Mouse (Mus musculus): ENCODE measurements at regions not wholly inside any gene's neighbourhood (a gene's known extent, or its start where the extent isn't known, plus 50 kb on each side); places are given as distances from the start of the nearest gene placed in this dataset.

DNA sequence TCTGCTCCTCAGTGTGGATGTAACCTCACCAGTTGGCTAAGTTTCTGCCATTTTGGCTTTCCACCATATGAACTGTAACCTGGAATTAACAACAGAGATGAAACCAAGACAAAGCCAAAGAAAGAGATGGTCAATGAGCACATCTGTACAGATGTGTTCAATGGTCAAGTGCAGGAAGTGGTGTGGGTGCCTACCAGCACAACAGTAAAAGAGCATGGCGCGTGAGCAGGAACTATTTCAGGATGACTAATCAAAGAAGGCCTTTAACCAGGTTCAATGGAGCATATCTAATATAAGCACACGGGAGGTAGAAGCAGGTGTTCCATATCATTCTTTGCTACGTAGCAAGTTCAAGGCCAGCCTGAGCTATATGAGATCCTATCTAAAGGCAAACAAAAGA is 140.0 kb downstream of the Gipc2 start:
- H3K9me3 ChIP-seq (ENCODE audit: low read length): no peaks in the 10 kb centered on the region
- no peak overlapping the region for H3K4me2 ChIP-seq (ENCODE audit: low read depth, low read length)
- 80% methylated on average over 4 of the region's 4 CpGs for WGBS (ENCODE audit: insufficient replicate concordance)
- H3K4me3 ChIP-seq (ENCODE audit: low read depth, low read length): no peak overlapping the region
- no peak for DNase-seq
- TF ChIP-seq EP300 (IDR thresholded peaks at IDR 0.05; ENCODE audit: low read depth): no peak
- TF ChIP-seq CTCF (IDR thresholded peaks at IDR 0.05; ENCODE audit: low read depth): no peak
- no peak for ATAC-seq
- no peak overlapping the region for H3K27ac ChIP-seq (ENCODE audit: low read depth)
- no peak overlapping the region for H3K9ac ChIP-seq (replicated peaks)
- H3K4me1 ChIP-seq (ENCODE audit: insufficient read depth): no peaks in the 10 kb centered on the region
- no peaks in the 10 kb centered on the region for H3K36me3 ChIP-seq (replicated peaks; ENCODE audit: insufficient read depth, low read length)
- H3K27me3 ChIP-seq (ENCODE audit: insufficient read depth, low read length): no peaks in the 10 kb centered on the region

DNA sequence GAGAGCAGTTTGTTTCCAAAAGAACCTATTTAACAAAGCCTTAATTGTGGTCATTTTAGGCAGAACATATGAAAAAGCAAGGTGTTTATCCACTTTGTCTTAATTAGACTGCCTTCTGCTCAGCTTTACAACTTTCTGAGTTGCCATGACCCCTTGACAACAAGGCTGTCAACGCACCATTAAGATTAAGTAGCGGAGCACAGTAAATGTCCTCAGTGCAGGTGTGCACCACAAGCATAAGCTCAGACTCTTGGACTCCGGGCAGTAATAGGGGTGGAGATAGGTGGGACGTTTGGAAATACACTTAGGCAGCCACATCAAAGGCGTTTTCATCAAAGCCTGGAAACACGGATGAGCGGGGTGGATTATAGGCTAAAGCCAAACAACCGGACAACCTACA is 140.9 kb downstream of the Gipc2 start:
- Histone ChIP-seq H3K4me3 (ENCODE audit: low read depth, low read length) (no peak overlapping the region), H3K27me3 (ENCODE audit: insufficient read depth, low read length) (no peaks in the 10 kb centered on the region), H3K4me1 (ENCODE audit: insufficient read depth) (no peaks in the 10 kb centered on the region), H3K36me3 (replicated peaks; ENCODE audit: insufficient read depth, low read length) (no peaks in the 10 kb centered on the region), H3K9me3 (ENCODE audit: low read length) (no peaks in the 10 kb centered on the region), H3K4me2 (ENCODE audit: low read depth, low read length) (no peak overlapping the region), H3K27ac (ENCODE audit: low read depth) (no peak overlapping the region), H3K9ac (replicated peaks) (no peak overlapping the region)
- DNase-seq: no peak
- ATAC-seq: no peak
- TF ChIP-seq CTCF (IDR thresholded peaks at IDR 0.05; ENCODE audit: low read depth) (no peak), EP300 (IDR thresholded peaks at IDR 0.05; ENCODE audit: low read depth) (no peak)
- 82% methylated on average over 8 of the region's 8 CpGs for WGBS (ENCODE audit: insufficient replicate concordance)

DNA sequence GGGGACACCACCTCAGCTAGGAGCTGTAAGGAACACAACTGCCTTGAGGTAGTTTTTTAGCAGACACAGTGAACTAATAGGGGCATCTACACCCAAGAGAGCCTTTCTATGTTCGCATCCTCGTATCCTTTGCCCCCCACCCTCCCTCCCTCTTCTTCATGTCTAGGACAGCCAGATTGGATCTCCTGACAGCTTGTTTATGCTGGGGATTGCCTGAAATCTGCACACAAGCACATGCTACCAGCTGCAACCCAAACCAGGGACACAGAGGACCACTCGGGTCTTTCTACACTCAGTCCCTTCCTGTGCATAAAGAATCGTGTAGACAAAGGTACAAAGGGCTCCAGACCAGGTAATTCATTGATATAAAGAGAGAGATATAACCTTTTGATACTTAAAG is 159.3 kb downstream of the Gipc2 start:
- Histone ChIP-seq H3K4me2 (ENCODE audit: low read depth, low read length) (no peak overlapping the region), H3K4me3 (ENCODE audit: low read depth, low read length) (no peak overlapping the region), H3K9ac (replicated peaks) (no peak overlapping the region), H3K27ac (ENCODE audit: low read depth) (no peak overlapping the region), H3K9me3 (ENCODE audit: low read length) (no peaks in the 10 kb centered on the region), H3K4me1 (ENCODE audit: insufficient read depth) (no peaks in the 10 kb centered on the region), H3K36me3 (replicated peaks; ENCODE audit: insufficient read depth, low read length) (no peaks in the 10 kb centered on the region), H3K27me3 (ENCODE audit: insufficient read depth, low read length) (no peaks in the 10 kb centered on the region)
- DNase-seq (no peak), ATAC-seq (no peak)
- no peak for TF ChIP-seq CTCF (IDR thresholded peaks at IDR 0.05; ENCODE audit: low read depth)
- no peak for TF ChIP-seq EP300 (IDR thresholded peaks at IDR 0.05; ENCODE audit: low read depth)
- WGBS (ENCODE audit: insufficient replicate concordance): 73% methylated on average over 4 of the region's 4 CpGs

DNA sequence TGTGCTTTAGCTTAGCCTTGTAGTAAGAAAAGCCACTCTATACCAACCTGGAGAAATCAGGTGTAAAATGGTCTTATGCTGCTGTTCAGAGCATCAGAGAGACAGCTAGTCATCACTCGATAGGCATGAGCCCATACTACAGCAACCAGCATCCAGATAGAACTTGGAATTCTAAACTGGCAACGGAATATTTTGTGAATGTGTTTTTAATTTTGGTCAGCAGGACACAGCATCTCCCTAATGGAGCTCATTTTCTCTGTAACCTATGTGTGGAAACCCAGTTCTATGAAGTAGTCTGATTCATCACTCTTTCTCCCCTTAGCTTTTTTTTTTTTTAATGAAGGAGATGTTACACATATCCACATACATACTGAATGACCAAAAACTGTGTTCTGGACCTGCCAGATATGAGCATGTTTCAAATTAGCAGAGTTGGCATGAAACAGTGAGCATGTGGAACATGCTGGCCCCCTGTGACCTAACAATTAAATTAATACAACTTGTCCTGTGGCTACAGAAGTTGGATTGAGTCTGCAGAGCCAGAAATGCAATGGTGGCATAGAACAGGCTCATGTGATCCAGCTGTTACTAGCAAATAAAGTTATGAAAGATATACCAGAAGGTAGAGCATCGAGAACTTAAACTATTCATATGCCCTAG is 160.5 kb downstream of the Gipc2 start:
- no peaks in the 10 kb centered on the region for H3K27me3 ChIP-seq (ENCODE audit: insufficient read depth, low read length)
- H3K4me1 ChIP-seq (ENCODE audit: insufficient read depth): no peaks in the 10 kb centered on the region
- H3K4me3 ChIP-seq (ENCODE audit: low read depth, low read length): no peak overlapping the region
- WGBS (ENCODE audit: insufficient replicate concordance): 67% methylated on average over 3 of the region's 3 CpGs
- no peak overlapping the region for H3K27ac ChIP-seq (ENCODE audit: low read depth)
- ATAC-seq: no peak
- no peak overlapping the region for H3K4me2 ChIP-seq (ENCODE audit: low read depth, low read length)
- H3K9me3 ChIP-seq (ENCODE audit: low read length): no peaks in the 10 kb centered on the region
- H3K9ac ChIP-seq (replicated peaks): no peak overlapping the region
- H3K36me3 ChIP-seq (replicated peaks; ENCODE audit: insufficient read depth, low read length): no peaks in the 10 kb centered on the region
- DNase-seq: no peak
- TF ChIP-seq EP300 (IDR thresholded peaks at IDR 0.05; ENCODE audit: low read depth): no peak
- TF ChIP-seq CTCF (IDR thresholded peaks at IDR 0.05; ENCODE audit: low read depth): no peak

DNA sequence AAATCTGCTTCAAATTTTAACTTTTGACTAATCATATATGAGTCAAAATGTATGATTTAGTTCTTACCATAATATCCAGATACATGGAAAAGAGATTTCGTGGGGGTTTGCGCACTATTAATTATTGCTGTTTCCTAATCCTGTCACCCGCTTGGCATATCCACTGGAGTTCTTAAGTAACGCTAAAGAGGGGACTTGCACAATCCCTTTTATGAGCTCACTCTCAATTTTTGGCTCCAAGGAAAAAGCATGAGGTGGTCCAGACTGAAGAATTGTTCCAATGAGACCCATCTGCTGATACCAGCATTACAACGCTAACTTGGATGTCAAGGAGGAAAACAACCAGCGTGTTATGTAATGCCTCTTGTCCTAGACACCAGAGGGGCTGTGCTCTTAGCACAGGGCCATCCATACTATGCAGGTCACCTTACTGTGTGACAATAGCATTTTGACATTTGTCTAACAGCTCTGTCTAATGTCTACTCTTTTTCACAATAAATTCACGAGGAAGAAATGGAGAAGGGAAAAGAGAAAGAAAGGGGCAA is 161.5 kb downstream of the Gipc2 start:
- H3K9ac ChIP-seq (replicated peaks): no peak overlapping the region
- no peak overlapping the region for H3K4me3 ChIP-seq (ENCODE audit: low read depth, low read length)
- no peak for ATAC-seq
- H3K9me3 ChIP-seq (ENCODE audit: low read length): no peaks in the 10 kb centered on the region
- no peak for TF ChIP-seq CTCF (IDR thresholded peaks at IDR 0.05; ENCODE audit: low read depth)
- TF ChIP-seq EP300 (IDR thresholded peaks at IDR 0.05; ENCODE audit: low read depth): no peak
- no peaks in the 10 kb centered on the region for H3K36me3 ChIP-seq (replicated peaks; ENCODE audit: insufficient read depth, low read length)
- no peaks in the 10 kb centered on the region for H3K27me3 ChIP-seq (ENCODE audit: insufficient read depth, low read length)
- no peak overlapping the region for H3K4me2 ChIP-seq (ENCODE audit: low read depth, low read length)
- H3K4me1 ChIP-seq (ENCODE audit: insufficient read depth): no peaks in the 10 kb centered on the region
- DNase-seq: no peak
- 79% methylated on average over 7 of the region's 7 CpGs for WGBS (ENCODE audit: insufficient replicate concordance)
- no peak overlapping the region for H3K27ac ChIP-seq (ENCODE audit: low read depth)

DNA sequence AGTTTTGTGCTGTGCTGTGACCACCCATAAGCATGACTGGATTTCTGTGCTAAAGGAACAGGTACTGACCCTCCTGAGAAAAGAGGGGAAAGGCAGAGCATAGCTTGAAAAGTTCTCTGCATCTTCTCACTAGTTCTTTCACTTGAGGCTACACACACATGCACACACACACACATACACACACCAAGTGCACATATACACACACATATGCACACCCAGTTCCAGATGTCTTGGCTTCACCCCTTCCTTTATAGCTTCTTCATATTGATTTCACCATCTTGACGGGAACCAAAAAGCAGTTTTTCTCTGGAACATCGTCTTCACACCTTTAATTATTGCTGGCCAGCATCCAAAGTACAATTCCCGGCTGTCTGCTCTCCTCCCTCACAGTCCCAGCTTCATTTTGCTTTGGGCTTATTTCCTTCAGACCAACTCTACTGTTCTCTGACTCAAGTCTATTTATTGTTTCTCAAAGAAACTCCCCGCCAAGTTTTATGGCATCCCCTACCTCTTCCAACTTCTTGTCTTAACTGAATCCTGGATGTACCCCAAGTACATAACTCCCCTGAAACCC is 160.2 kb upstream of the Ptgfr start:
- ATAC-seq: no peak
- WGBS (ENCODE audit: insufficient replicate concordance): 66% methylated on average over 4 of the region's 4 CpGs
- Histone ChIP-seq H3K27me3 (ENCODE audit: insufficient read depth, low read length) (no peaks in the 10 kb centered on the region), H3K4me2 (ENCODE audit: low read depth, low read length) (no peak overlapping the region), H3K9ac (replicated peaks) (no peak overlapping the region), H3K36me3 (replicated peaks; ENCODE audit: insufficient read depth, low read length) (no peaks in the 10 kb centered on the region), H3K27ac (ENCODE audit: low read depth) (no peak overlapping the region), H3K4me3 (ENCODE audit: low read depth, low read length) (no peak overlapping the region), H3K9me3 (ENCODE audit: low read length) (no peaks in the 10 kb centered on the region), H3K4me1 (ENCODE audit: insufficient read depth) (no peaks in the 10 kb centered on the region)
- DNase-seq: no peak
- TF ChIP-seq EP300 (IDR thresholded peaks at IDR 0.05; ENCODE audit: low read depth): no peak
- no peak for TF ChIP-seq CTCF (IDR thresholded peaks at IDR 0.05; ENCODE audit: low read depth)

Data from liver, postnatal 0 days (tissue).